Mouse (Mus musculus): ENCODE results near the gene Zfp592. TPM values are rescaled to one million over a fixed set of nuclear protein-coding genes. Genes with fewer than 3 reads are reported as not detected.

The Zfp592 gene
- polyA plus RNA-seq, 1 experiment = 20.4 TPM

- DNase-seq (ENCODE audit: low read depth) = no peak
- TF ChIP-seq POLR2A (IDR thresholded peaks at IDR 0.05; ENCODE audit: borderline replicate concordance, extremely low read depth, insufficient read depth, insufficient read length, poor library complexity, severe bottlenecking) = no peak
- no peak for TF ChIP-seq CTCF (IDR thresholded peaks at IDR 0.05; ENCODE audit: borderline replicate concordance, extremely low read depth, insufficient read depth, insufficient read length)
These were observed 46.2 kb downstream of the Zfp592 start for GRCm38 (mm10) chr7:81039711-81040110.

DNA sequence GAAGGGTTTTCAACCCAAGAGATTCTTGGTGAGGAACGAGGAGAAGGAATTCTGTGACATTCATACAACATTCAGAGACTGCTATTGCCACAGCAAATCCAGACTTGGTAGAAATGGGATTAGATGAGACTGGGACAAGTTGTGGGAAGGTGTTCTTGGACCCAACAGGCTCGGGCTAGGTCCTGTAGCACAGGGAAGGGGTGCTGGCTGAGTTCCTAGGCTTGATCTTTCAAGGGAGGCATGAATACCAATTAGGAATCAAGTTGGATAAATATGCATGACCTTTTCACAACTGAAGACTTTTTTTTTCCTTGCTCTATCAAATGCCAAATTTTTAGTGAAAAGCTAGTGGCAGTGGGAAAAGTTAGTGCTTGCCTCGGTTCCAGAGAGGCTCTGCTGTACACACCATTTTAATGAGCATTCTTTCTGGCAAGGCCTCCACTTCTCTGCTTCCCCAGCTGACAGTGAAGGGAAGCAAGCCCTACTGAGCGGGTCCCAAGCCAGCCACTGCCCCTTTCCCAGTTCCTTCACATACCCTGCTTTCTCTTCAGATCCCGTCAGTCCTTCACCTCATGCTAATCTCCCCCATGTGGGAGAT lies 49.6 kb downstream of the Zfp592 start:
- peak; percentile 37 for DNase-seq (ENCODE audit: low read depth)
- TF ChIP-seq CTCF (IDR thresholded peaks at IDR 0.05; ENCODE audit: borderline replicate concordance, extremely low read depth, insufficient read depth, insufficient read length) = no peak
- no peak for TF ChIP-seq POLR2A (IDR thresholded peaks at IDR 0.05; ENCODE audit: borderline replicate concordance, extremely low read depth, insufficient read depth, insufficient read length, poor library complexity, severe bottlenecking)

DNA sequence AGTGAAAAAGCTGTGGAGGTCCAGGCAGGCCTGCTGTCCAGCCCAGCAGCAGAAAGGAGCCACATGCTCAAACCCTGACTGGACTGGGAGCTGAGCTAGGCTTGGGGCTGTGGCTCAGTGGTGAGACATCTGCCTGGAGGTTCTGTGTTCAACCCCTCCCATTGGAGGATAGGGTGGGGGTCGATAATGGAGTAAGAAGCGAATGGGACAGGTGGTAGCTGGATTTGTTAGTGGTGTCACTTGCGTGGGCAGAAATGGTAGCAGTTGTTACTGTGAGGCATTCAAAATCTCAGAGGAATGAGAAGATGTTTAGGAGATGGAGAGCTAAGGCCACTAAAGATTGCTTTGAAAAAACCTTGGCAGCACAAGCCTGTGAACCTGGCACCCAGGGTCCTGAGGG lies 54.4 kb downstream of the Zfp592 start:
- no peak for DNase-seq (ENCODE audit: low read depth)
- TF ChIP-seq POLR2A (IDR thresholded peaks at IDR 0.05; ENCODE audit: borderline replicate concordance, extremely low read depth, insufficient read depth, insufficient read length, poor library complexity, severe bottlenecking) = no peak
- TF ChIP-seq CTCF (IDR thresholded peaks at IDR 0.05; ENCODE audit: borderline replicate concordance, extremely low read depth, insufficient read depth, insufficient read length) = no peak

DNA sequence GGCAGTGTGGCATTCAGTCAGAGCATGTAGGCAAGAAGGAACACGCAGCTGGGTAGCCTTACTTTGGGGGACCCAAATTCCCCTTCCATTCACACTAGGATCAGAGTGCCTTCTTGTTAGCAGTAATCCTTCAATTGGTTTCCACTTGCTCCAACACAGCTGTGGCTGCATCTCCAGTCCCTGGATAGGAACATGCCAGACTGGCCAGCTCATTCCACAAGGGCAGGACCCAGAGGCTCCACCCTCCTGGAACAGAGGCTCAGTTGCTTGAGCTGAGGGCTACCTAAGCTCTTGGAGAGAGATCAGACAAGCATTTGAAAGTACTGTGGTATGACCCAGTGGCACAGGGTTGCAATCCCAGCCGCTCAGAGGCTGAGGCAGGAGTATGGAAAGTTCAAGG lies 55.0 kb downstream of the Zfp592 start:
- TF ChIP-seq POLR2A (IDR thresholded peaks at IDR 0.05; ENCODE audit: borderline replicate concordance, extremely low read depth, insufficient read depth, insufficient read length, poor library complexity, severe bottlenecking) (no peak), CTCF (IDR thresholded peaks at IDR 0.05; ENCODE audit: borderline replicate concordance, extremely low read depth, insufficient read depth, insufficient read length) (no peak)
- no peak for DNase-seq (ENCODE audit: low read depth)

GRCm38 (mm10) chr7:81049966-81050365 lies 56.5 kb downstream of the Zfp592 start:
- DNase-seq (ENCODE audit: low read depth) = no peak
- TF ChIP-seq POLR2A (IDR thresholded peaks at IDR 0.05; ENCODE audit: borderline replicate concordance, extremely low read depth, insufficient read depth, insufficient read length, poor library complexity, severe bottlenecking) (no peak), CTCF (IDR thresholded peaks at IDR 0.05; ENCODE audit: borderline replicate concordance, extremely low read depth, insufficient read depth, insufficient read length) (no peak)

DNA sequence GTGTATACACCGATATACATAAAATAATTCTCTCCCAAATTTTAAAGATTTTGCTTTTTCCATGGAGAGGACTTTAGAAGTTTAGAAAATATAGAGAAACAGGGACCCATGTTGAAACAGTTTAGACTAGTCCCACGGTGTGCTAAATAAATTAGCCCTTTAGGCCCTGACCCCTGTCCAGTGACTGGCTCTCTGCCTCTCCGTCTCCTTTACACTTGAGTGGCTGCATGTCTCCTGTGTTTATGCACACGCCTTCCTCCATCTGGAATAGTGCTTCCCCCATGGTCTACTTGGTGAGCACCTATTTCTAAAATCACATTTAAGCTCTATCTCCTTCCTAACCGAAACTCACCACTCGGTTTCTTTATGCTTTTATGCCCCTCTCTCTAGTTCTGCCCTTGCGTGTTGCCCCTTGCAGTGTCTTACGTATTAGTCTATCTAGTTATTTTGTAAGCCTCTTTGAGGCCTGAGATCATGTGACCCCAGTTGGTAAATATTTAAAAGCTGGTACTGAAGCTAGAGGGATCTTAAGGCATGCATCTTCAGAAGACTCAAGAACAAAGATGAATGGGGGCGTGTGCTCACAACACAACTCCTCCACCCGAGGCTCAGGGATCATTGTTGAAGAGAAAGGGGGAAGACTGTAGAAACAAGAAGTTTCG lies 62.4 kb downstream of the Zfp592 start:
- no peak for TF ChIP-seq POLR2A (IDR thresholded peaks at IDR 0.05; ENCODE audit: borderline replicate concordance, extremely low read depth, insufficient read depth, insufficient read length, poor library complexity, severe bottlenecking)
- TF ChIP-seq CTCF (IDR thresholded peaks at IDR 0.05; ENCODE audit: borderline replicate concordance, extremely low read depth, insufficient read depth, insufficient read length) = no peak

GRCm38 (mm10) chr7:81057471-81057870 lies 64.0 kb downstream of the Zfp592 start, which contains the start of gene Alpk3:
TSS of gene Alpk3 (plus strand) at chr7:81057600.
- no peak for DNase-seq (ENCODE audit: low read depth)
- TF ChIP-seq POLR2A (IDR thresholded peaks at IDR 0.05; ENCODE audit: borderline replicate concordance, extremely low read depth, insufficient read depth, insufficient read length, poor library complexity, severe bottlenecking) (no peak), CTCF (IDR thresholded peaks at IDR 0.05; ENCODE audit: borderline replicate concordance, extremely low read depth, insufficient read depth, insufficient read length) (no peak)

More for the DNA sequence above, 62.4 kb downstream of the Zfp592 start:
- no peak for DNase-seq (ENCODE audit: low read depth)

- TF ChIP-seq POLR2A (IDR thresholded peaks at IDR 0.05; ENCODE audit: borderline replicate concordance, extremely low read depth, insufficient read depth, insufficient read length, poor library complexity, severe bottlenecking) = no peak
- no peak for TF ChIP-seq CTCF (IDR thresholded peaks at IDR 0.05; ENCODE audit: borderline replicate concordance, extremely low read depth, insufficient read depth, insufficient read length)
- no peak for DNase-seq (ENCODE audit: low read depth)
These were observed 64.6 kb downstream of the Zfp592 start for GRCm38 (mm10) chr7:81057901-81058711.

DNA sequence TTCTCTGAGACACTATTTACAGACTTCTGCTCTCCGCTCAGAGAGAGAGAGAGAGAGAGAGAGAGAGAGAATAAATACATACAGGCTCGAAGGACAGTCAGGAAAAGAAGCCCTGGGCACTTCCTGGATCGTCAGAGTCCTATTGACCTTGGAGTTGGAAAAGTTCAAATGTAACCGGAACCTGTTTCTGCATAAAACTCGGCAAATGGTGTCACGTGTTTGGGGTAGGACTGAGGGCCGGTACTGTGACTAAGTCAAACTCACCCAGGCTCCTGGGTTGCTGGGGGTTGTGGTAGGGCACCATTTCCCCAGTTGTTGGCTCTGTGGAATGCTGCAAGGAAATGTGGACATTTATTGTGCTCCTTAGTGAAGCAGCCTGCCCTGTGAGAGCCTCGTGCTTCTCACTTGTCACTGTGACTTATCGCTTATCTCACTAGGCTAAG lies 65.3 kb downstream of the Zfp592 start:
- DNase-seq (ENCODE audit: low read depth) = no peak
- TF ChIP-seq POLR2A (IDR thresholded peaks at IDR 0.05; ENCODE audit: borderline replicate concordance, extremely low read depth, insufficient read depth, insufficient read length, poor library complexity, severe bottlenecking) = no peak
- no peak for TF ChIP-seq CTCF (IDR thresholded peaks at IDR 0.05; ENCODE audit: borderline replicate concordance, extremely low read depth, insufficient read depth, insufficient read length)

GRCm38 (mm10) chr7:81059388-81059787 lies 65.9 kb downstream of the Zfp592 start:
- no peak for TF ChIP-seq CTCF (IDR thresholded peaks at IDR 0.05; ENCODE audit: borderline replicate concordance, extremely low read depth, insufficient read depth, insufficient read length)
- TF ChIP-seq POLR2A (IDR thresholded peaks at IDR 0.05; ENCODE audit: borderline replicate concordance, extremely low read depth, insufficient read depth, insufficient read length, poor library complexity, severe bottlenecking) = no peak
- DNase-seq (ENCODE audit: low read depth) = no peak

- DNase-seq (ENCODE audit: low read depth) = no peak
- TF ChIP-seq CTCF (IDR thresholded peaks at IDR 0.05; ENCODE audit: borderline replicate concordance, extremely low read depth, insufficient read depth, insufficient read length) (peak; percentile 44; the same call in 1 of the 2 replicates), POLR2A (IDR thresholded peaks at IDR 0.05; ENCODE audit: borderline replicate concordance, extremely low read depth, insufficient read depth, insufficient read length, poor library complexity, severe bottlenecking) (no peak)
These were observed 67.4 kb downstream of the Zfp592 start for GRCm38 (mm10) chr7:81060908-81061307.
